Mouse (Mus musculus) midbrain, embryonic 11.5 days (tissue): ENCODE results near the gene Araf. TPM values are rescaled to one million over a fixed set of nuclear protein-coding genes. Genes with fewer than 3 reads are reported as not detected.
A peak's percentile ranks its signal among the peaks of the same experiment; 100 is the strongest.

ENCODE experiments used
- ATAC-seq: fragments of 200-750 bp; cut with Nextera tagmentation; 2 replicates; pipeline ENCODE4 v1.8.0; 2017; ENCODE audit warnings: moderate TSS enrichment, moderate library complexity; ENCODE audit not compliant: low FRiP score
- DNase-seq: peaks from one replicate; pipeline ENCODE4 v3.0.0; 2015; ENCODE audit warnings: low spot score; ENCODE audit errors: missing footprints
- H3K27ac ChIP-seq: fragments of 300-500 bp; sonication (generic); 2 replicates; pipeline ENCODE4 v1.5.1; 2014; ENCODE audit warnings: low read depth, low read length
- H3K27me3 ChIP-seq: fragments of 300-500 bp; sonication (generic); 2 replicates; pipeline ENCODE4 v1.6.1; 2014; ENCODE audit warnings: mild to moderate bottlenecking, low read length, moderate library complexity, mixed read lengths; ENCODE audit not compliant: control insufficient read depth, insufficient read depth
- H3K36me3 ChIP-seq: fragments of 300-500 bp; sonication (generic); 2 replicates; pipeline ENCODE4 v1.6.1; 2014; ENCODE audit warnings: mild to moderate bottlenecking, low read length, moderate library complexity, mixed read lengths; ENCODE audit not compliant: control insufficient read depth, insufficient read depth
- H3K4me1 ChIP-seq: fragments of 300-500 bp; sonication (generic); 2 replicates; pipeline ENCODE4 v1.6.1; 2014; ENCODE audit warnings: low read length; ENCODE audit not compliant: control insufficient read depth, insufficient read depth
- H3K4me2 ChIP-seq: fragments of 300-500 bp; sonication (generic); 2 replicates; pipeline ENCODE4 v1.6.1; 2014; ENCODE audit warnings: mild to moderate bottlenecking, moderate library complexity
- H3K4me3 ChIP-seq: fragments of 300-500 bp; sonication (generic); 2 replicates; pipeline ENCODE4 v1.5.1; 2014; ENCODE audit warnings: low read depth, low read length
- H3K9ac ChIP-seq: fragments of 300-500 bp; sonication (generic); 2 replicates; pipeline ENCODE4 v1.6.1; 2014; ENCODE audit warnings: low read length
- H3K9me3 ChIP-seq: fragments of 300-500 bp; sonication (generic); 2 replicates; pipeline ENCODE4 v1.6.1; 2016; ENCODE audit warnings: low read length; ENCODE audit not compliant: control insufficient read depth
- WGBS: fragments of 180-500 bp; shearing (Covaris S2); extraction: QIAGEN DNeasy Blood & Tissue Kit; methylation state at CpG from one replicate; pipeline ENCODE4 v1.1.7; 2014; 5-methylcytosine and 5-hydroxymethylcytosine counted together
- polyA plus RNA-seq: library from polyadenylated mRNA; unstranded; fragments of >200 nt; fragmentation: Nextera tagmentation; extraction: Ambion mirVana; gene quantifications from 2 replicates; pipeline ENCODE4 v1.2.1, GENCODE M21; 2014

Araf gene
- 92.9 and 98.3 TPM in 2 replicates for polyA plus RNA-seq

- no peaks in the 10 kb centered on the region for H3K9me3 ChIP-seq
- DNase-seq (no peak), ATAC-seq (peak; percentile 81)
- H3K4me2 ChIP-seq = peak within 1 kb of the TSS; percentile 48
- peak within 1 kb of the TSS; percentile 43 for H3K4me3 ChIP-seq
- WGBS = 19% methylated on average over 7 of the region's 7 CpGs
- no peaks in the 10 kb centered on the region for H3K36me3 ChIP-seq
- no peaks in the 10 kb centered on the region for H3K4me1 ChIP-seq
- H3K9ac ChIP-seq = peak within 1 kb of the TSS; percentile 71
- H3K27ac ChIP-seq = peak within 1 kb of the TSS; percentile 80
- H3K27me3 ChIP-seq = no peaks in the 10 kb centered on the region
Observed at GRCm38 (mm10) chrX:20797681-20798080, at the start of gene Araf. TSS of gene Araf (plus strand) at chrX:20797814.

- ATAC-seq = no peak
- H3K4me3 ChIP-seq = no peak overlapping the region
- no peaks in the 10 kb centered on the region for H3K4me1 ChIP-seq
- H3K36me3 ChIP-seq = no peaks in the 10 kb centered on the region
- no peaks in the 10 kb centered on the region for H3K9me3 ChIP-seq
- H3K27me3 ChIP-seq = no peaks in the 10 kb centered on the region
- 85% methylated on average over 2 of the region's 2 CpGs for WGBS
- no peak overlapping the region for H3K27ac ChIP-seq
- DNase-seq = no peak
- H3K4me2 ChIP-seq = no peak overlapping the region
- H3K9ac ChIP-seq = no peak overlapping the region
Observed at GRCm38 (mm10) chrX:20748829-20749228, 48.8 kb upstream of the Araf start.

DNA sequence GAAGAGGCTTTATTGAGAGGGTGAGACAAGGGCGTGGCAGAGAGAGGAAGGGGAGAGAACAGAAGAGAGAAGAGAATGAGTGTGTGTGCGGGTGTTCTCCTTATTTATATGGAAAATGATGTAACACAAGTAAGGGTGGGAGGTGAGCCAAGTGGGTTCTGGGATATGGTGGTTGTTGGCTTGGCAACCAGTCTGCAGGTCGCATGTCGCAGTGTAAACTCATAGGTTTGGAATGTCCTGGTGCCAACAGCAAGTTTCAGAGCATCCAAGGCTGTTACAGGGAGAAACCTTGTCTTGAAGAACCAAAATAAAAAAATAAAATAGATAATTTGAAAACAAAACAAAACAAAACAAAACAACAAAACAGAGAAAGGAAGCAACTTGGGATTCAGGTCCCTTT lies 36.4 kb upstream of the Araf start:
- no peaks in the 10 kb centered on the region for H3K36me3 ChIP-seq
- no peak overlapping the region for H3K27ac ChIP-seq
- no peak for ATAC-seq
- no peaks in the 10 kb centered on the region for H3K27me3 ChIP-seq
- H3K9me3 ChIP-seq = no peaks in the 10 kb centered on the region
- H3K4me1 ChIP-seq = no peaks in the 10 kb centered on the region
- 89% methylated on average over 4 of the region's 4 CpGs for WGBS
- H3K4me2 ChIP-seq = no peak overlapping the region
- no peak overlapping the region for H3K9ac ChIP-seq
- no peak for DNase-seq
- H3K4me3 ChIP-seq = no peak overlapping the region

DNA sequence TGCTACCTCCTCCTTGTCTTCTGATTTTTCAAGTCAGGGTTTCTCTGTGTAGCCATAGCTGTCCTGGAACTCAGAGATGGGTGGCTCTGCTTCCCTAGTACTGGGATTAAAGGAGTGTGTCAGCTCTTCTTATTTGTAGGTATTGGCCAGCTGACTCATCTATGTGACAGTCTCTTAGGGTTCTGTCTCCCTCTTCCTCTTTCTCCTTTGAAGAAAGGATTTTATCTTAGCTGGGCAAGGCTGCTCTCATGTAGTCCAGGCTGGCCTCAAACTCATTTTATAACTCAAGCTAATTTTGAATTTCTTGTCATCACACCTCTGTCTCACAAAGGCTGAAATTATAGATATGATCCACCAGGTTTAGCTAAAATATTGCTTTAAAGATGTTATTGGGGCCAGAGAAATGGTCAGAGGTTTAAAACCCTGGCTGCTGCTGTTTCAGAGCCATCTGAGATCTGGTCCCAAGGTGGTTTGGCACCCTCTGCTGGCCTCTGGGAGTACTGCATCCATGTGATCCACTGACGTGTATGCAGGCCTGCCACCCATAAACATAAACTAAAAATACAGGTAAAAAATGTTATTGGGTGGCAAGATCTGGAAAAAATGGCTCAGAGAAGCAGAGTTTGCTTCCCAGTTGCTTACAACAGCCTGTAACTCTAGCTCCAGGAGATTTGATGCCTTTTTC lies 26.8 kb upstream of the Araf start:
- H3K4me2 ChIP-seq = no peak overlapping the region
- H3K36me3 ChIP-seq = no peaks in the 10 kb centered on the region
- no peaks in the 10 kb centered on the region for H3K9me3 ChIP-seq
- 0% methylated on average over 1 of the region's 1 CpGs for WGBS
- no peak overlapping the region for H3K9ac ChIP-seq
- no peaks in the 10 kb centered on the region for H3K4me1 ChIP-seq
- H3K4me3 ChIP-seq = no peak overlapping the region
- peak; percentile 99 for DNase-seq
- no peak overlapping the region for H3K27ac ChIP-seq
- ATAC-seq = 0 out of 2 replicates have a peak, but pooled peaks have one; percentile 61
- no peaks in the 10 kb centered on the region for H3K27me3 ChIP-seq

DNA sequence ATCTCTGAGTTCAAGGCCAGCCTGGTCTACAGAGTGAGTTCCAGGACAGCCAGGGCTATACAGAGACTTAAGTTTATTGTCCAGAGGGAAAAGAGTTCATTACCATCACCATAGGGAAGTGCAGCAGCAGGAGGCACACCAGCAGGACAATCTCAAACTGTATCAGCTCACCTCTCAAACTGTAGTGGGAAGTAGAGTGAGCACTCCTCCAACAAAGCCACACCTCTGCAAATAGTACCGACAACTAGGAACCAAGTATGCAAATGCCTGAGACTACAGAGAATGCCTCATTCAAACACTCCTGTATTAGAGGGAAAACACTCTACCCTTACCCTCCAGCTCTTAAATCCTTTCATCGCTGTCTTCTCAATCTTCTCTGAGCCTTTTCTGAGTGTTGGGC lies 25.9 kb upstream of the Araf start:
- DNase-seq (no peak), ATAC-seq (no peak)
- no peak overlapping the region for H3K9ac ChIP-seq
- no peaks in the 10 kb centered on the region for H3K4me1 ChIP-seq
- H3K4me3 ChIP-seq = no peak overlapping the region
- 54% methylated on average over 2 of the region's 2 CpGs for WGBS
- H3K4me2 ChIP-seq = no peak overlapping the region
- no peaks in the 10 kb centered on the region for H3K36me3 ChIP-seq
- H3K27me3 ChIP-seq = no peaks in the 10 kb centered on the region
- H3K9me3 ChIP-seq = no peaks in the 10 kb centered on the region
- H3K27ac ChIP-seq = no peak overlapping the region

- no peak overlapping the region for H3K4me2 ChIP-seq
- H3K4me1 ChIP-seq = no peaks in the 10 kb centered on the region
- no peaks in the 10 kb centered on the region for H3K9me3 ChIP-seq
- no peak for DNase-seq
- no peaks in the 10 kb centered on the region for H3K36me3 ChIP-seq
- WGBS = 53% methylated on average over 19 of the region's 19 CpGs
- no peaks in the 10 kb centered on the region for H3K27me3 ChIP-seq
- no peak overlapping the region for H3K4me3 ChIP-seq
- no peak overlapping the region for H3K27ac ChIP-seq
- ATAC-seq = no peak
- H3K9ac ChIP-seq = no peak overlapping the region
Observed at GRCm38 (mm10) chrX:20775271-20776016, 22.2 kb upstream of the Araf start.

GRCm38 (mm10) chrX:20777619-20778018 lies 20.0 kb upstream of the Araf start:
- Histone ChIP-seq H3K36me3 (no peaks in the 10 kb centered on the region), H3K4me3 (no peak overlapping the region), H3K4me1 (no peaks in the 10 kb centered on the region), H3K4me2 (no peak overlapping the region), H3K27me3 (no peaks in the 10 kb centered on the region), H3K9ac (no peak overlapping the region), H3K9me3 (no peaks in the 10 kb centered on the region), H3K27ac (no peak overlapping the region)
- no peak for ATAC-seq
- no peak for DNase-seq

DNA sequence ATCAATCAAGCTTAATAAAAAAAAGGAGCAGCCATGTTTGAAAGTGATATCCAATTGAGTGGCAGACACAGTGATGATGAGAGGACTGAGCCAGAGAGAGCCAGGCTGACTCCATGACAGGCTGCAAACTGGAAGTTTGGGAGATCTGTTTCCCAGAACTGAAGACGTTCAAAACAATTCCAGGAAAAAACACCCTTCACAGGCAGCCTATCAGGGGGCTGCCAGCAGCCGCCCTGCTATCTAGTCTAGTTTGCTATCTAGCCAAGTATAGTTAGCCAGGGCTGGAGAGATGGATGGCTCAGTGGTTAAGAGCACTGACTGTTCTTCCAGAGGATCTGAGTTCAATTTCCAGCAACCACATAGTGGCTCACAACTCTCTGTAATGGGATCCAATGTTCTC lies 10.3 kb upstream of the Araf start:
- no peak for DNase-seq
- 77% methylated on average over 2 of the region's 2 CpGs for WGBS

GRCm38 (mm10) chrX:20792417-20792816 lies 5.2 kb upstream of the Araf start:
- no peak overlapping the region for H3K4me2 ChIP-seq
- no peaks in the 10 kb centered on the region for H3K27me3 ChIP-seq
- 22% methylated on average over 3 of the region's 3 CpGs for WGBS
- ATAC-seq (no peak), DNase-seq (no peak)
- H3K9ac ChIP-seq = no peak overlapping the region
- no peaks in the 10 kb centered on the region for H3K4me1 ChIP-seq
- H3K4me3 ChIP-seq = no peak overlapping the region
- no peak overlapping the region for H3K27ac ChIP-seq
- no peaks in the 10 kb centered on the region for H3K36me3 ChIP-seq
- no peaks in the 10 kb centered on the region for H3K9me3 ChIP-seq

More for the DNA sequence above, 10.3 kb upstream of the Araf start:
- H3K4me1 ChIP-seq = no peaks in the 10 kb centered on the region
- no peaks in the 10 kb centered on the region for H3K36me3 ChIP-seq
- H3K27ac ChIP-seq = no peak overlapping the region
- no peak overlapping the region for H3K9ac ChIP-seq
- H3K27me3 ChIP-seq = no peaks in the 10 kb centered on the region
- H3K9me3 ChIP-seq = no peaks in the 10 kb centered on the region
- ATAC-seq = no peak
- no peak overlapping the region for H3K4me3 ChIP-seq
- no peak overlapping the region for H3K4me2 ChIP-seq
